Mouse (Mus musculus) MEL (cell line): Measurements from ENCODE around the gene Gapdh.

ENCODE experiments used
- CHD2 ChIP-seq: IDR thresholded peaks from 2 replicates; pipeline ENCODE4 v1.6.1; 2011; ENCODE audit warnings: low read length, improper control_type of control experiment
- CTCF ChIP-seq, 3 experiments: IDR thresholded peaks in 2 of 3; conservative IDR thresholded peaks in 1 of 3; 2 replicates each; pipeline ENCODE4 v1.5.1; 2011 to 2012; ENCODE audit warnings: low read length in 3 of 3, low read depth in 2 of 3, mild to moderate bottlenecking in 2 of 3, improper control_type of control experiment in 1 of 3, inconsistent platforms in 1 of 3, mixed read lengths in 1 of 3, moderate library complexity in 1 of 3; ENCODE audit not compliant: control insufficient read depth in 1 of 3, insufficient read depth in 1 of 3, poor library complexity in 1 of 3, severe bottlenecking in 1 of 3
- EP300 ChIP-seq, 2 experiments: IDR thresholded peaks; 2 replicates each; pipeline ENCODE4 v1.6.1; 2011; ENCODE audit warnings: improper control_type of control experiment in 2 of 2, low read length in 2 of 2, low read depth in 1 of 2, mild to moderate bottlenecking in 1 of 2
- MAX ChIP-seq: IDR thresholded peaks from 2 replicates; pipeline ENCODE4 v1.6.1; 2011; ENCODE audit warnings: low read length, improper control_type of control experiment
- NRF1 ChIP-seq: IDR thresholded peaks from 2 replicates; pipeline ENCODE4 v1.6.1; 2014; ENCODE audit warnings: low read depth, mild to moderate bottlenecking, inconsistent platforms, low read length, improper control_type of control experiment, moderate library complexity; ENCODE audit not compliant: poor library complexity, insufficient read depth, severe bottlenecking
- POLR2A ChIP-seq, 2 experiments: IDR thresholded peaks; 2 replicates each; pipeline ENCODE4 v1.6.1; 2011 to 2012; ENCODE audit warnings: low read length in 2 of 2, mild to moderate bottlenecking in 2 of 2, control low read depth in 1 of 2, improper control_type of control experiment in 1 of 2, low read depth in 1 of 2, moderate library complexity in 1 of 2; ENCODE audit not compliant: control insufficient read depth in 1 of 2, insufficient read depth in 1 of 2, poor library complexity in 1 of 2
- SMC3 ChIP-seq: IDR thresholded peaks from 2 replicates; pipeline ENCODE4 v1.6.1; 2011; ENCODE audit warnings: low read depth, low read length, improper control_type of control experiment
- TCF12 ChIP-seq: IDR thresholded peaks from 2 replicates; pipeline ENCODE4 v1.6.1; 2014; ENCODE audit warnings: low read depth, mild to moderate bottlenecking, inconsistent platforms, low read length, improper control_type of control experiment, moderate library complexity

GRCm38 (mm10) chr6:125213129-125213528 lies 46.9 kb upstream of the Gapdh start:
- TF ChIP-seq POLR2A (IDR thresholded peaks at IDR 0.05; ENCODE audit: control insufficient read depth in 1 of 2, insufficient read depth in 1 of 2, low read depth in 1 of 2, low read length in 2 of 2, poor library complexity in 1 of 2) (no peak), EP300 (IDR thresholded peaks at IDR 0.05; ENCODE audit: low read depth in 1 of 2, low read length in 2 of 2) (no peak), CTCF (IDR thresholded peaks at IDR 0.05 in 2 of 3, conservative IDR thresholded peaks at IDR 0.05 in 1 of 3; ENCODE audit: control insufficient read depth in 1 of 3, insufficient read depth in 1 of 3, low read depth in 2 of 3, low read length in 3 of 3, poor library complexity in 1 of 3, severe bottlenecking in 1 of 3) (no peak), MAX (no peak), CHD2 (no peak), NRF1 (no peak), SMC3 (no peak), TCF12 (no peak)
